Mouse (Mus musculus) liver, embryonic 16.5 days (tissue): ENCODE data around the gene Nat9. TPM values are rescaled to one million over a fixed set of nuclear protein-coding genes. Genes with fewer than 3 reads are reported as not detected.

Experiments
- ATAC-seq: fragments of 200-750 bp; cut with Nextera tagmentation; 2 replicates; pipeline ENCODE4 v1.8.0; 2017; ENCODE audit warnings: low read depth, mild to moderate bottlenecking, moderate number of reproducible peaks, moderate library complexity
- H3K27ac ChIP-seq: fragments of 300-500 bp; sonication (generic); 2 replicates; pipeline ENCODE4 v1.5.1; 2014; ENCODE audit warnings: mild to moderate bottlenecking, low read length
- H3K27me3 ChIP-seq: fragments of 300-500 bp; sonication (generic); 2 replicates; pipeline ENCODE4 v1.6.1; 2014; ENCODE audit warnings: low read depth, low read length, mixed read lengths; ENCODE audit not compliant: control insufficient read depth, insufficient read depth
- H3K36me3 ChIP-seq: fragments of 300-500 bp; sonication (generic); 2 replicates; pipeline ENCODE4 v1.6.1; 2014; ENCODE audit warnings: mild to moderate bottlenecking; ENCODE audit not compliant: control insufficient read depth, insufficient read depth
- H3K4me1 ChIP-seq: fragments of 300-500 bp; sonication (generic); 2 replicates; pipeline ENCODE4 v1.6.1; 2014; ENCODE audit warnings: low read depth, low read length, mixed read lengths; ENCODE audit not compliant: control insufficient read depth
- H3K4me2 ChIP-seq: fragments of 300-500 bp; sonication (generic); 2 replicates; pipeline ENCODE4 v1.6.1; 2014; ENCODE audit warnings: low read depth, low read length, mixed read lengths
- H3K4me3 ChIP-seq: fragments of 300-500 bp; sonication (generic); 2 replicates; pipeline ENCODE4 v1.5.1; 2014; ENCODE audit warnings: low read depth, mild to moderate bottlenecking, low read length
- H3K9ac ChIP-seq: fragments of 300-500 bp; sonication (generic); 2 replicates; pipeline ENCODE4 v1.6.1; 2014; ENCODE audit warnings: low read depth, low read length
- H3K9me3 ChIP-seq: fragments of 300-500 bp; sonication (generic); replicated peaks from 2 replicates; pipeline ENCODE4 v1.6.1; 2016; ENCODE audit warnings: low read length; ENCODE audit not compliant: control insufficient read depth
- WGBS: fragments of 180-500 bp; shearing (Covaris S2); extraction: QIAGEN DNeasy Blood & Tissue Kit; methylation state at CpG from one replicate; pipeline ENCODE4 v1.1.7; 2014; ENCODE audit not compliant: insufficient replicate concordance; 5-methylcytosine and 5-hydroxymethylcytosine counted together
- polyA plus RNA-seq: library from polyadenylated mRNA; unstranded; fragments of >200 nt; fragmentation: Nextera tagmentation; extraction: Ambion mirVana; gene quantifications from 2 replicates; pipeline ENCODE4 v1.2.1, GENCODE M21; 2015

Nat9 gene
- 12.7 TPM in 2 replicates for polyA plus RNA-seq

DNA sequence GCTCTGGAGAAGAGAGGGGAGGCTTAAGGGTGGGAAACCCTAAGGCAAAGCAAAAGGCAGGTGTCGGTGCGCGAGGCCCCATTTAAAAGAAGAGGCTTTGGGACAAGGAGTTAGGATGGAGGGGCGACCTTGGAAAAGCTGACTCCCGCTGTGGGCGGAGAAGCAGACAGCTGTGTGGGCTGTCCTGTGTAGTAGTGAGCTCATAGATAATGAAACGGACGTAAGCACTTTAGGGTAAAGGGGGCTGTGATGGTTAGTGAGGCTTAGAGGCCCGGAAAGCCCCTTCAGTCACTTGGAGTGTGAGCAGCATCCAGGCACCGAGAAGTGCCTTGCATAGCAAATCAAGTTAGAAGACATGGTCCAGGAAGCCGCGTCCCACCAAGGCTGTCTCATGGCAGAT lies at the start of gene Nat9:
TSS of gene Nat9 (minus strand) at position 167 of the 400 bp plus-strand sequence.
- Histone ChIP-seq H3K4me1 (peaks cover 29% of the 10 kb centered on the region), H3K4me3 (peak within 1 kb of the TSS; percentile 69), H3K4me2 (peak within 1 kb of the TSS; percentile 82), H3K27ac (peak within 1 kb of the TSS; percentile 76), H3K9me3 (no peaks in the 10 kb centered on the region), H3K9ac (peak within 1 kb of the TSS; percentile 67), H3K27me3 (no peaks in the 10 kb centered on the region), H3K36me3 (no peaks in the 10 kb centered on the region)
- 6% methylated on average over 12 of the region's 12 CpGs for WGBS
- ATAC-seq: no peak

DNA sequence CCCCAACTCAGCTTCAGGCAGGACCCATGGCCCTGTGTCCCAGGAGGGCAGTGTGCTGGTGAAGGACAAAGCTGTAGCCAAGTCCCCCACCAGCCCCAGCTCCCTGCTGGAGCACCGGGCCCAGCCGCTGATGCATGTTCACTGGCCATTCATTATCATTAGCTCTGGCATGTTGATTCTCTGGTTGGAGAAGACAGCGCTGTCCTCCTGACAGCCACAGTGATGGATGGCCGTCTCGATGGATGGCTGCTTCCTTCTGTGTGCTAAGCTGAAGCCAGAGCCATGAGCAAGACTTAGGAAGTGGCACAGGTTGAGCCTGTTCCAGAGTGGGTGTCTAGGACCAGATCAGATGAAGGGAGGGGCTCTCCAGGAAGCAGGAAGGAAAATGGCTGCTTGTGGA lies 48.9 kb upstream of the Nat9 start:
- Histone ChIP-seq H3K4me1 (peaks cover 4% of the 10 kb centered on the region), H3K9me3 (no peaks in the 10 kb centered on the region), H3K9ac (no peak overlapping the region), H3K27ac (no peak overlapping the region), H3K4me3 (no peak overlapping the region), H3K4me2 (no peak overlapping the region), H3K27me3 (no peaks in the 10 kb centered on the region), H3K36me3 (no peaks in the 10 kb centered on the region)
- ATAC-seq: no peak
- WGBS: 42% methylated on average over 5 of the region's 5 CpGs

DNA sequence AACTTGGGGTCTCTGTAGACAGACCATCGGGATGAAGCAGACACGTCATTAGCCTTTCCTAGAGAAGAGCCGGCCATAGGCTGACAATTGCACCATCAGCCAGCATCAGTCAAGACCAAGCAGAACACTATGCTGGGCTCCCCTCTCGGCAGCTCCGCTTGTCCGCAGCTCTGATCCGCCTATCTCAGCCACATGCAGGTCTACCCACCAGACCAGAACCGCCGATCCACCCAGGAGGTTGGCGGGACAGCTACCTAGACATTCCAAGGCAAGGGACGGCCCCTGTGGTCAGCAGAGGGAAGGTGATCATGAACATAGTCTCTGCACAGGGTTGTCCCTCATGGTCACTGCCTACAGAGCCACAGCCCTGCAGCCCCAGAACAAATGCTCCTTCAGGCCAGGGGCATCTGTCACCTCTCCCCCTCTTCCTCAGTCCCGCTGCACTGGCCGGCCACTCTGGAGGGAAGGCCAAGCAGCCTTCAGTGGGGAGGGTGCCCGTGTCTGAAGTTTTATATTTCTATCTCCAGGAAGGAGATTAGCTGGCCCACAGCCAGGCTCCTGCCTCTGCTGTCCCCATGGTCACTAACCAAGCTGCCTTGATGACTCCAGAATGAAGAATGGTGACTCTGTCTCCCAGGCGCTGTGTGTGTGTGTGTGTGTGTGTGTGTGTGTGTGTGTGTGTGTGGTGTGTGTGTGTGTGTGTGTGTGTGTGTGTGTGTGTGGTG lies 46.8 kb upstream of the Nat9 start:
- no peak for ATAC-seq
- WGBS: 74% methylated on average over 15 of the region's 15 CpGs

DNA sequence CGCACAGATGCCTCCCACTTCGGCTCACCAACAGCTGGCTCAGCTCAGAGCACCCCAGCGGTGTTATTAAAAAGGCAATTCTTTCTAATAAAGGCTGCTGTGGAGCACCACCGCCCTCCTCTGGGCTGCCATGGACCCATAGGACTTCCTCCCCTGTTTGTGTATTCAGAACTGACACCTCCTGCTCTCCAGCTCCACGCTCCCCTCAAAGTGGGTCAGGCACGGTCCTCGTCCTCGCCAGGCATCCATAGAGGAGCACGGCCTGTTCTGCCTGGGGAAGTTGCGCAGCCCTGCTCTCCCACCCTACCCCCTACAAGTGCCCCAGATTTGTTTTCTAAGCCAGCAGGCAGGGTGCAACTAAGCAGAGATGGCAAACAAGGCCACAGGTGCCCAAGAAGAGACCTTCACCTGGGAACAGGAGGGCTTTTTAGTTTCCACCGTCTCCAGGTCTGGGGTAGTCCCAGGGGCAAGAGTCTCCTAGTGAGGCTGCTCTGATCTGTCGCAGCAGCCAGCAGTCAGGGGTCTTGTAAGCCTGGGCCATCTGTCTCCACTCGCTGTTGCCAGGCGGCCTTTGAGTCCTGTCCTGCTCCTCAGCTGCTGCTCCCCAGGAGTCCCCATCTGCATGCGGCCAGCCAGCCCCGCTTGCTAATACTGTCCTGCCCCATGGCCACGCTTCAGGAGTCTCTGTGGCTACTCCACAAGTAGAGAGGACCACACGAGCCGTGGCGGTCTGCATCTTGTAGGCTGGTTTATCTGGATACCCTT lies 46.0 kb upstream of the Nat9 start:
- WGBS: 75% methylated on average over 20 of the region's 20 CpGs
- H3K27ac ChIP-seq: no peak overlapping the region
- H3K9me3 ChIP-seq: no peaks in the 10 kb centered on the region
- H3K4me2 ChIP-seq: no peak overlapping the region
- H3K9ac ChIP-seq: no peak overlapping the region
- H3K27me3 ChIP-seq: no peaks in the 10 kb centered on the region
- H3K4me3 ChIP-seq: no peak overlapping the region
- H3K4me1 ChIP-seq: peaks cover 7% of the 10 kb centered on the region
- no peaks in the 10 kb centered on the region for H3K36me3 ChIP-seq
- no peak for ATAC-seq

More for the DNA sequence above, 46.8 kb upstream of the Nat9 start:
- H3K9me3 ChIP-seq: no peaks in the 10 kb centered on the region
- H3K4me2 ChIP-seq: no peak overlapping the region
- H3K9ac ChIP-seq: no peak overlapping the region
- H3K4me3 ChIP-seq: no peak overlapping the region
- no peak overlapping the region for H3K27ac ChIP-seq
- no peaks in the 10 kb centered on the region for H3K36me3 ChIP-seq
- no peaks in the 10 kb centered on the region for H3K27me3 ChIP-seq
- peaks cover 7% of the 10 kb centered on the region for H3K4me1 ChIP-seq

DNA sequence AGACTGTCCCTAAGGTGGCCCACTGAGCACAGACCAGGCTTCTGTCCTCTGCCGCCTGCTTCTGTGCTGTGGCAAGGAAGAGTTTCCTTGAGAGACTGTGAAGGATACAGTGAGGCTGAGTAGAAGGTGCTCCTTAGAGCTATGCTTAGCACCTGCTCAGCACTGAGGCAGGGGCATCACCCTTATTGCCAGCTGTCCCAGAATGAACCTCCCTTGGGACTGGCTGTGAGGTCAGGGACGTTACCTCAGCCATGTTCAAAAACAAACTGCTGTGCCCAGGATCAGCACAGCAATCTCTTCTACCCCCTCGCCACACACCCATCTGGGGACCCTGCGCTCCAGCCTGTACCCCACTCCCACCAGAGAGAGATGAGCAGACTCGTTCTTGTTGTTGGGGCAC lies 45.2 kb upstream of the Nat9 start:
- H3K4me1 ChIP-seq: peaks cover 7% of the 10 kb centered on the region
- H3K27me3 ChIP-seq: no peaks in the 10 kb centered on the region
- H3K9ac ChIP-seq: no peak overlapping the region
- no peaks in the 10 kb centered on the region for H3K9me3 ChIP-seq
- no peaks in the 10 kb centered on the region for H3K36me3 ChIP-seq
- H3K27ac ChIP-seq: no peak overlapping the region
- ATAC-seq: no peak
- 67% methylated on average over 5 of the region's 5 CpGs for WGBS
- no peak overlapping the region for H3K4me2 ChIP-seq
- H3K4me3 ChIP-seq: no peak overlapping the region

DNA sequence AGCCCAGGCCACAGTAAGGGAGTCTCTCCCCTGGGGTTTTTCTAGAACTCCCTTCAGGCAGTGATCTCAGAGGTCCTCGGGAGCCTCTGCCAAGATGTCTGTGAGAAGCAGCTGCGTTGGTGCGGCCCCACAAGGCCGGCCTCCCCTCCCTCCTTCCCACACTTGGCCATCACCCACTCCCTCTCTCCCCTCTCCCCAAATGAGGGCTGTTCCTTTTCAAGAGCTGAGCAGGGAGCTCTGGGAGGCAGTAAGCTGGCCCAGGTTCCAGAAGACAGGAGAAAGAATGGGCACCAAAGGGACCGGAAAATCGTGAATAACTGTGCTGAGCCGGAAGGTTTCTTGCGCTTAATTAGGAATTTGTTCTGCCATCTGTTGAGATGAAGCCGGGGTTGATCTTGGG lies 44.3 kb upstream of the Nat9 start:
- no peaks in the 10 kb centered on the region for H3K27me3 ChIP-seq
- ATAC-seq: no peak
- H3K9me3 ChIP-seq: no peaks in the 10 kb centered on the region
- no peak overlapping the region for H3K4me2 ChIP-seq
- H3K4me1 ChIP-seq: peaks cover 7% of the 10 kb centered on the region
- WGBS: 56% methylated on average over 9 of the region's 9 CpGs
- H3K4me3 ChIP-seq: no peak overlapping the region
- no peak overlapping the region for H3K9ac ChIP-seq
- H3K27ac ChIP-seq: no peak overlapping the region
- H3K36me3 ChIP-seq: no peaks in the 10 kb centered on the region

DNA sequence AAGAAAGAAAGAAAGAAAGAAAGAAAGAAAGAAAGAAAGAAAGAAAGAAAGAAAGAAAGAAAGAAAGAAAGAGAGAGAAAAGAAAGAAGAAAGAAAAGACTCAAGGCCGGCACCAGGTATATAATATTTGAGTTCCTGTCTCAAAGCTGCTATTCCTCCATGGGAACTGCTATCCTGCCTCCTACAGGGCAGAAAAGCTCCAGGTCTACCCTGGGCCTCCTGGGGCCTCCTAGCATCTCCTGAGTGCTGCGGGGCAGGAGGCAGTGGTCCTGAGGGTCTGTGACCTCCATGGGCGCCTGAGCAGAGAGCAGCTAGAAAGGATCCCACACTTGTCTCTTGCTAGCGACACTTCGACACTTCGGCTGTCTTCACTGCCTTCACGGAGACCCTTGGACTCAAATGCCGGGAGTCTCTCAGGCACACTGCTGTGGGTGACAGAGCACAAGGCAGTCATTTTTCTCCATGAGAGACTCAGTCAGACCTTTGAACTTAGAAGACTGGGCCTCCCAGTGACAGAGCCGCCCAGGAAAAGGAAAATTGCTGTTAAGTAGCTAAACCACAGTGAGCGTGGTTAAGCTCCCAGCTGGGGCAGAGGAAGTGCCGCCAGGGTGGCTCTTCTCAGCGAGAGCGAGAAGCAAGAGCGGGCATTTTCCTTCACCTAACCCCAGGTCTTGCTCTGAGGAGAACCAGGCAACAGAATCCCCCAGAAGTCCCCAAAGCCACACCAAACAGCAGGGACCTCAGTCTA lies 43.7 kb upstream of the Nat9 start:
- H3K9ac ChIP-seq: no peak overlapping the region; the same call in 1 of the 2 replicates
- ATAC-seq: no peak
- peaks cover 7% of the 10 kb centered on the region for H3K4me1 ChIP-seq
- H3K9me3 ChIP-seq: no peaks in the 10 kb centered on the region
- no peak overlapping the region for H3K4me2 ChIP-seq
- 35% methylated on average over 14 of the region's 14 CpGs for WGBS
- H3K27ac ChIP-seq: peak overlapping the region; percentile 57
- H3K4me3 ChIP-seq: no peak overlapping the region
- no peaks in the 10 kb centered on the region for H3K27me3 ChIP-seq
- H3K36me3 ChIP-seq: no peaks in the 10 kb centered on the region

DNA sequence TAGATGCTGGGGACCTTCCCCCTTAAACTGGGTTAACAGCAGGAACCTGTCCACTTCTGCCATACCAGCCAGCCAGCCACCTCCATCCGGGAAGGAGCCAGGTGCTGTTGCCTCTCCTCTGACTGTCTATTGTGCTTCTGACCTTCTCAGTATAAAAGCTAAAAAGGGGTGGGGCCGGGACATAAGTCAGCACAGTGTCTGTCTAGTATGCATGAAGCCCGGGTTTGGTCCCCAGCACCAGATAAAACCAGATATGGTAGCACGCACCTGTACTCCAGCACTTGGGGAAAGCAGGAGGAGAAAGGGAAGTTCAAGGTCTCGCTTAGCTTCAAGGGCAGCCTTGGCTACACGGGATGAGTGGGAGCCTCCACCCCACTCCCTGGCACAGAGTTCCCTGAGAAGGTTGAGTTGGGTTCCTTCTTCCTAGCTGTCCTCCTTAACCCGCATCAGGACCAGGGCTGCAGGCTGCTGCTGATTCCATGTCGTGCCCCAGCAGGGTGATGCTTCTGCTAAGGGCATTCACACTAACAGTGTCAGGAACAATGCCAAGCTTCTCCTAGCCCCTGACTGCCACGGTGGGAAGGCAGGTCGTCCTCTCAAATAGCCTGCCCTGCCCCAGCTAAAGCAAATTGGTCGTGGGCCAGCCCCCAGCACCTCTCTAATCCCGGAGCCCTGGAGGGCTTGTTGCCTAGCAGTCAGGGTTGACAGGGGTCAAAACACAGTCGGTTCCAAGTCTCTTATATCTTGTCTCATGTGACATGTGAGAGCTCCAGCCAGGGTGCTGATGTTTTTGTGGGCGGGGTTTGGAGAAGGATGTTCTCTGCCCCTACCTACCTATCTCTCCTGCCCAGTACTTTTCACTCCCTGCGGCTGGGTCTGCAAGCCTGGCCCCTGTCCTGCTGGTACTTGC lies 41.6 kb upstream of the Nat9 start:
- Histone ChIP-seq H3K9me3 (no peaks in the 10 kb centered on the region), H3K36me3 (no peaks in the 10 kb centered on the region), H3K4me3 (no peak overlapping the region), H3K9ac (no peak overlapping the region), H3K4me2 (no peak overlapping the region), H3K4me1 (peaks cover 7% of the 10 kb centered on the region), H3K27ac (no peak overlapping the region), H3K27me3 (no peaks in the 10 kb centered on the region)
- no peak for ATAC-seq
- 52% methylated on average over 15 of the region's 15 CpGs for WGBS
